Mouse (Mus musculus): ENCODE measurements at regions not wholly inside any gene's neighbourhood (a gene's known extent, or its start where the extent isn't known, plus 50 kb on each side); places are given as distances from the start of the nearest gene placed in this dataset.

DNA sequence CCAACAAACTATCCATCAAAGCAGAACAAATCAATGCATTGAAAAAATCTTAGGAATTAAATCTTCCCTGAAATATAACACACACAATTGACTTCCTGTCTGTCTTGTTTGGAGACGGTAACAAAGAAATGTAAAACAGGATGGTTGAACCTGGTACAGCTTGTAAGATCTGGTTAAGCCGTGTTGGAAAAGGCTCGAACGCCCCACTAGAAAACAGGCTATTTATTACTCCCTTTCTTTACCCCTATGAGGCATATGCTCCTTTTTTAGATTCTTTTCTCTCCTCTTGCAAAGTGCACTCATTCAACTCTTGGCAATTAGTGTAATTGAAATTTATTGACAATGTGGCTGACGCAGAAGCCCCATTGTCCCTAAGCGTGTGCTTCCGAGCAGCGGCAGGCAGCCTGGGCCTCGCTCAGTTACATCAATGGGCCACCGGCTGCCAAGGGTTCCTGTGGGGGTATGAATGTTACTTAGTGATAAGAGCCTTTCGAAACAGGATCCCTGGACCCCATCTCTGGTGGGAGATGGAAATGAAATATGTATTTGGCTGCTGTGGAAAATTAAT, 297.2 kb upstream of the Adamts16 start:
- 0 out of 2 replicates have a peak, but pooled peaks cover 2% of the 10 kb centered on the region for H3K4me1 ChIP-seq (ENCODE audit: insufficient read depth, low read length)
- 38% methylated on average over 11 of the region's 11 CpGs for WGBS
- H3K4me3 ChIP-seq (ENCODE audit: low read depth, low read length): no peak overlapping the region
- H3K27me3 ChIP-seq (ENCODE audit: insufficient read depth, low read length): no peaks in the 10 kb centered on the region
- H3K9me3 ChIP-seq (ENCODE audit: low read length): no peaks in the 10 kb centered on the region
- TF ChIP-seq CTCF (IDR thresholded peaks at IDR 0.05): no peak
- no peak for ATAC-seq (ENCODE audit: low FRiP score)
- H3K4me2 ChIP-seq (ENCODE audit: low read depth, low read length, poor library complexity, severe bottlenecking): no peak overlapping the region
- DNase-seq (ENCODE audit: low spot score): peak; percentile 28
- H3K36me3 ChIP-seq (ENCODE audit: insufficient read depth, low read length): no peaks in the 10 kb centered on the region
- no peak overlapping the region for H3K9ac ChIP-seq (replicated peaks; ENCODE audit: low read length, poor library complexity, severe bottlenecking)
- no peak overlapping the region for H3K27ac ChIP-seq (ENCODE audit: low read depth, low read length)

GRCm38 (mm10) chr13:71135940-71136632, 294.5 kb upstream of the Adamts16 start:
- TF ChIP-seq CTCF (IDR thresholded peaks at IDR 0.05): no peak
- H3K27me3 ChIP-seq (ENCODE audit: insufficient read depth, low read length): no peaks in the 10 kb centered on the region
- no peaks in the 10 kb centered on the region for H3K36me3 ChIP-seq (ENCODE audit: insufficient read depth, low read length)
- H3K9ac ChIP-seq (replicated peaks; ENCODE audit: low read length, poor library complexity, severe bottlenecking): no peak overlapping the region
- H3K4me2 ChIP-seq (ENCODE audit: low read depth, low read length, poor library complexity, severe bottlenecking): no peak overlapping the region
- DNase-seq (ENCODE audit: low spot score) (no peak), ATAC-seq (ENCODE audit: low FRiP score) (no peak)
- WGBS: 15% methylated on average over 5 of the region's 5 CpGs
- H3K4me1 ChIP-seq (ENCODE audit: insufficient read depth, low read length): 0 out of 2 replicates have a peak, but pooled peaks cover 2% of the 10 kb centered on the region
- H3K27ac ChIP-seq (ENCODE audit: low read depth, low read length): no peak overlapping the region
- H3K4me3 ChIP-seq (ENCODE audit: low read depth, low read length): no peak overlapping the region
- no peaks in the 10 kb centered on the region for H3K9me3 ChIP-seq (ENCODE audit: low read length)

GRCm38 (mm10) chr13:71121484-71121883, 279.9 kb upstream of the Adamts16 start:
- 15% methylated on average over 1 of the region's 1 CpGs for WGBS
- no peak overlapping the region for H3K27ac ChIP-seq (ENCODE audit: low read depth, low read length)

GRCm38 (mm10) chr13:71108175-71108574, 266.6 kb upstream of the Adamts16 start:
- Histone ChIP-seq H3K9ac (replicated peaks; ENCODE audit: low read length, poor library complexity, severe bottlenecking) (no peak overlapping the region), H3K4me2 (ENCODE audit: low read depth, low read length, poor library complexity, severe bottlenecking) (no peak overlapping the region), H3K27ac (ENCODE audit: low read depth, low read length) (no peak overlapping the region), H3K27me3 (ENCODE audit: insufficient read depth, low read length) (0 out of 2 replicates have a peak, but pooled peaks cover 5% of the 10 kb centered on the region), H3K9me3 (ENCODE audit: low read length) (no peaks in the 10 kb centered on the region), H3K4me3 (ENCODE audit: low read depth, low read length) (no peak overlapping the region), H3K36me3 (ENCODE audit: insufficient read depth, low read length) (no peaks in the 10 kb centered on the region), H3K4me1 (ENCODE audit: insufficient read depth, low read length) (0 out of 2 replicates have a peak, but pooled peaks cover 3% of the 10 kb centered on the region)
- ATAC-seq (ENCODE audit: low FRiP score) (no peak), DNase-seq (ENCODE audit: low spot score) (no peak)
- 87% methylated on average over 8 of the region's 8 CpGs for WGBS
- TF ChIP-seq CTCF (IDR thresholded peaks at IDR 0.05): no peak

More at GRCm38 (mm10) chr13:71121484-71121883, 279.9 kb upstream of the Adamts16 start:
- H3K4me1 ChIP-seq (ENCODE audit: insufficient read depth, low read length): no peaks in the 10 kb centered on the region
- H3K36me3 ChIP-seq (ENCODE audit: insufficient read depth, low read length): no peaks in the 10 kb centered on the region
- H3K4me2 ChIP-seq (ENCODE audit: low read depth, low read length, poor library complexity, severe bottlenecking): no peak overlapping the region
- no peak overlapping the region for H3K9ac ChIP-seq (replicated peaks; ENCODE audit: low read length, poor library complexity, severe bottlenecking)
- no peak for TF ChIP-seq CTCF (IDR thresholded peaks at IDR 0.05)
- no peaks in the 10 kb centered on the region for H3K27me3 ChIP-seq (ENCODE audit: insufficient read depth, low read length)
- peak; percentile 46 for DNase-seq (ENCODE audit: low spot score)
- H3K4me3 ChIP-seq (ENCODE audit: low read depth, low read length): no peak overlapping the region
- 0 out of 2 replicates have a peak, but pooled peaks cover 6% of the 10 kb centered on the region for H3K9me3 ChIP-seq (ENCODE audit: low read length)
- ATAC-seq (ENCODE audit: low FRiP score): no peak

DNA sequence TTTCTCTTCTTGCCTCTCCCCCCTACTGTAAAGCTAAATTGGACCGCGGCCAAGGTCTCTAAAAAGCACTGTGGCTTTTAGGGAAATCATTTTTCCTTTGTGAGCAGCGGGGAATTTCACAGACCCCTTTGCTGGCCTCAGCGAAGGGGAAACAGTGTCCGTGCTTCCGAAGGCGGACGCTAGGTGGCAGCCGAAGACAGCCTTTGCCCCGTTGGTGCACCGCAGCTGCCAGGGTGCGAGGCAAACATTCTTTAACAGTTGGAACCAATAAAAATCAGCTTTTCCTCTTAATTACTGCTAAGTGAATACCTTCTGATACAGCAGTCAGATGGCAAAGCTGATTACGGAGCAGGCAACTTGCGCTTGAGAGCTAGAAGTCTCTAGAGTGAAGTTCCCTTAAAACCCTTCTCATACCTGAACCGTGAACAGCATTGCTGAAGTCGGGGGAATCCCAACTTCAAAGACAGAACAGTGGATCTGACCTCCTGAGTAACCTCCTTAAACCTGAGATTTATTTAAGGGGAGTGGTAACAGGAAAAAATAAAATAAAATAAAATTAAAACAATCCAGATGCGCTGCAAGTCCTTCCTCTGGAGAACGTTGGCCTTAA, 263.7 kb upstream of the Adamts16 start:
- H3K27ac ChIP-seq (ENCODE audit: low read depth, low read length): peak overlapping the region; percentile 62
- H3K9ac ChIP-seq (replicated peaks; ENCODE audit: low read length, poor library complexity, severe bottlenecking): peak overlapping the region; percentile 39
- H3K4me3 ChIP-seq (ENCODE audit: low read depth, low read length): peak overlapping the region; percentile 32
- H3K36me3 ChIP-seq (ENCODE audit: insufficient read depth, low read length): no peaks in the 10 kb centered on the region
- DNase-seq (ENCODE audit: low spot score): peak; percentile 90
- WGBS: 10% methylated on average over 18 of the region's 18 CpGs
- ATAC-seq (ENCODE audit: low FRiP score): peak; percentile 89
- 0 out of 2 replicates have a peak, but pooled peaks cover 5% of the 10 kb centered on the region for H3K27me3 ChIP-seq (ENCODE audit: insufficient read depth, low read length)
- 0 out of 2 replicates have a peak, but pooled peaks cover 3% of the 10 kb centered on the region for H3K4me1 ChIP-seq (ENCODE audit: insufficient read depth, low read length)
- no peaks in the 10 kb centered on the region for H3K9me3 ChIP-seq (ENCODE audit: low read length)
- H3K4me2 ChIP-seq (ENCODE audit: low read depth, low read length, poor library complexity, severe bottlenecking): peak overlapping the region; percentile 69
- peak; percentile 98 for TF ChIP-seq CTCF (IDR thresholded peaks at IDR 0.05)

Data from midbrain, postnatal 0 days (tissue).